Mouse (Mus musculus): ENCODE results near the gene Grap2.

Gene Grap2

DNA sequence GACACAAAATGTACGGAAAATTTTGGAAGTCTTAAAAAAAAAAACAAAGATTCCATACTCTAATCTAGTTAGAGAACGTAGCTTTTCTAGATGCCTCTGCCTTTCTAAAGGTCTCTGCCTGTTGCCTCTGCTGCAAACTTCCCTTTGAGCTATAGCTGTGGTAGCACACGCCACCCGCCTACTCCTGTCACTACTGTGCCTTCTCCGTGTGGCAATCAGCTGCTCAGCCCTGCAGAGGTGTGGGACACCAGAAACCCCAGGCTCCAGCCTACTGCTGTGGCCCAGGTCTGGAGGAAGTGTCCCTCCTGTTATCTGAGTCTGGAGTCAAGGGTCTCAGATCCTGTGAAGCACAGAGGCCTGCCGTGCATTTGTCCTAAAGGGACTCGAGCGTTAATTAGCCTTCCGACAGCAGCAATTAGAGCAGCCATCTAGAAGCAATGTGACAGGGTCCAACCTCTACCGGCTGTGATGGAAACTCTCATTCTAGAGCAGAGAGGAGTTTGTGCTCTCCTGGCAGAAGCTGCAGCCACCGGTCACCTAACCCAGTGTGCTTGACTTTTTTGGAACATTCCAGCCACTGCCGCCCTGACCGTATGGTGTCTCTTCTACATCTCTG is 64.5 kb downstream of the Grap2 start:
- DNase-seq (ENCODE audit: low spot score), result no peak

DNA sequence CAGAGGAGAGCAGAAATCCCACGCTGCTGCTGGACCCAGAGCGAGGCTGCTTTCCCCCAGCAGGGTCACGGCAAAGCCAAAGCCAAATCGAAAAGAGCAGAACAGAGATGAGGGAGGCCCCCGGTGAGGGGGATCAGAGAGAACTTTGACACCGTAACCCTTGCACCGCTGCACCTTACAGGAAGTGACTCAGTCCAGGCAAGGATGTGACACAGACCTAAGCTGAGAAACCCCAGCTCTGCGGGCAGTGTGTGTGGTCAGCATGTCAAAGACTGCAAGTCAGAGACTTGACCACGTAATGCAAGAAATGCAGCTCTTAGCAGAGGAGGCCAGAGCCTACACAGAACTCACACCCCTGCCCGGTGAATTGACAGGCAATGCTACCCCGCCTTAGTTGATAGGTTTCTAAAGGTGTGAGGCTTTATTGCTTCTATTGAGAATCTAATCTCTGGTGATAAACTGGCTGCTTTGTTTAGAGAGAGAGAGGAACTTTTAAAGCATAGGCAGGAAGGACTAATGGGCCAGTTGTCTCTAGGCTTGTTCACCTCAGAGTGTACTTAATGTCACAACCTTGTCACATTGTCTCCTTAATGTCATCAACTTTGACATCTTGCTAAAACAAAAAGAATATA is 66.8 kb downstream of the Grap2 start:
- DNase-seq (ENCODE audit: low spot score), result no peak

DNA sequence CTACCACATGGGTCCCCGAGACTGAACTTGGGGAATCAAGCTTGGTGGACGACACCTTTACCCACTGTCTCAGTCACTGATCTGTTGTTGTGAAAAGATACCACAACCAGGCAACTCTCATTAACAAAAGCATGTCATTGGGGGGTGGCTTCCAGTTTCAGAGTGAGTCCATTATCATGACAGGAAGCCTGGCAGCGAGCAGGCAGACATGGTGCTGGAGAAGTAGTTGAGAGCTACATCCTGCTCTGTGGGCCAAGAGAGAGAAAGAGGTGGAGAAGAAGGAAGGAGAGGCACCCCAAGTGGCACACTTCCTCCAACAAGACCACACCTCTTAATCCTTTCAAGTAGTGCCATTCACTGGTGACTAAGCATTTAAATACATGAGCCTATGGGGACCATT is 67.5 kb downstream of the Grap2 start:
- no peak for DNase-seq (ENCODE audit: low spot score)

DNA sequence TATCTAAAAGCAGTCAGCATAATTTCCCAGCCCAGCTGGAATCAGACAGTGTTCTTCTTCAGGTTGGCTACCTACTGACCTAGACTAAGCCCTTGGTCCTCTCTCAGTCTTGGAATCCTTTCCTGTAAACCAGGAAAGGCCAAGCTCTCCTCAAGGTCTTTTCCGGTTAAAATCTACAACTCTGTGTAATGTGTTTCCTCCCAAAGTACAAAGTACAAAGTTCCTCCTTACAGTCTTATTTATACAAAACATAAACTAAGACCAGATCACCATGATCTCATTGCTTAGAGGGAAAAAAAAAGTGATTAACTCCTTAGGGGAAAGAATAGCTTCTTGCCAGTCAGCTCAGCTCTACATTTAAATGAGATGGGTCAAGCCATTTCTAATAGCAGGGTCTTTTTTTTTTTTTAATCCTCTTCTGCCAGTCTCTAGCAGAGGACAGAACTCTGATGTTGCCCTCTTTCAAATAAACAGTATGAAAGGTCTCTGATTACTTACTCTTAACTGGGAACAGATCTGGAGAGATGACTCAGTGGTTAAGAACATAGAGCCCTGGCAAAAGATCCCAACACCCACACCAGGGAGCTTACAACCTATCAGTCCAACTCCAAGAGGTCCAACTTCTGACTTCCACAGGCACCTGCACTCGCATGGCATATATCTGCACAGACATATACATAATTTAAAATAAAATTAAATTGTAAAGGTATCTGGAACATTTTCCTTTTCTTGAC is 69.5 kb downstream of the Grap2 start:
- DNase-seq (ENCODE audit: low spot score), result no peak

DNA sequence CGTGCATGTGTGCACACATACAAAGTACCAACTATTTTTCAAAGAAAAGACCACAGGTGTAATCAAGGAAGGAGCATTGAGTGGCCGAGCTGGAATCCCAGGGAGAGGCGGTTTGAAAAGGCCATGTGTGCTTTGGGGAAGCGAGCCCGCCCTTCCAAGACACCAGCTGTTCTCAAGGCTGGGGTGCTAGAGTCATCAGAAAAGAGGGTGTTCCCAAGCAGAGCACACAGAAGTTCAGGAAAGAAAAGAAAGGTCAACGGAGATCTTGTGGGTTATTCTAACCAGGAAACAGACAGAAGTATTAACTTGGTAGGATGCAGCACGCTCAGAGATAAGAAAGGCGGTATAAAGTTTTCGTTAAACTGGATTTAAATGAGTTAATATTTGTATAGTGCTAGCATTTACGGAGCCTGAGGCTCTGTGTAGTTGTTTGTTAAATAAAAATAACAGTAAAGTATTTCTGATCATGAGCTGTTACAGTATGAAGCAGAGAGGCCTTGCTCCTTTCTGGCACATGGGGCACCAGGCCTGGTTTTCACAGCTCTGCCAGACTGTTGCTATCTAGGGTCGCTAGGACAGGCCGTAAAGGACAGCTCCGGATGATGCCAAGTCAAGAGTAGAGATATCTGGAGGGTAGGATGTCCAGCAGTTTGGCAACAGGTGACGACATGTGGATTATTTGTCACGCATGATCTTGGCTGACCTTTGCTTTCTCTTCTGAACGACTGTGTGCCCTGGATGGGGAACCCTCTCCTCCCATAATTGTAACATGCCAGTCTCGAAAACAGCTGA is 72.8 kb downstream of the Grap2 start:
- DNase-seq (ENCODE audit: low spot score), result no peak

DNA sequence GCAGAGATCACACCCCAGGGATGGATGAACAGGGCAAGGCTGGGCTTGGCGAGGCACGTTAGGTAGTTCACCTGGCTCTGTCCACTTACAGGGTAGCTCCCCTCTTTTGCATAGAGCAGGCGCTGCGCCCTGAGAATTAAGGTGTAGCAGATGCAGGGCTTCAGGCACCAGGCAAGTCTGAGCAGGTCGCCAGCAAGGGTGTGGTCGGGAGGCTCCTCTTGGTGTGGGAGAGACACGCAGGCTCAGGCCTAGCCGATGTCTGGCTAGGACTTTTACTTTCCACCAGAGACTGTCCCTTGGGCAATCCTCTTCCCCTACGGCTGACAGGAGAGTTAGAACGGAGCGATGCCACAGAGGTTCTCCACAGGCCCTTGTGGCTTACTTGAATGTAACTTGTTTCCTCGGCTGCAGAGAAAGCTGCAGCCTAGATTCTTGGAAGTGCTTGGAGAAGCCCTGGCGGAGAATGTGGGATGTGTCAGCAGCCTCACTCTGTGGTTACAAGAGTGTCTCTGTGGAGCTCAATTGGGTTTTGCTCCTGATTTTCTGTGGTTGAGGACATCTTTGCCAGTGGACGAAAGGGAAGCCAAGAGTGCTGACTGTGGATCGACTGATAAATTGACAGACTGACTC is 76.7 kb downstream of the Grap2 start:
- no peak for DNase-seq (ENCODE audit: low spot score)

DNA sequence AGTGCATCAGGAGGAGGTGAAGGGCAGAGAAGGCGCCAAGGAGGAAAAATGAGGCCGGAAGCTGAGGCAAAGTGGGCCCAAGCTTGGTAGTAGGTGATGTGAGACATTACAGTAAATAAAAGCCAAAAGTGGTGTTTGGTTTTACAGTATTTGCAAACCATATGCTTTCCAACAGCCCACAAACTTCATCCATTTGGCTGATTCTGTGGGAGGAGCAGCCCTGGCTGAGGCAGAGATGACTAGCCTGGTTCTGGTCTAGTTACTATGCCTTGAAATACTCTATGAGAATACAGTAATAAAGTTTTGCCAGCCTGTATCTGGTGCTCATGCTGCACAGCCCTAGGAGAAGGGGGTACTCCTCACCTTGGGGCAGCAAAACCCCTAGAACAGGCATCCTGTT is 78.0 kb downstream of the Grap2 start:
- no peak for DNase-seq (ENCODE audit: low spot score)

DNA sequence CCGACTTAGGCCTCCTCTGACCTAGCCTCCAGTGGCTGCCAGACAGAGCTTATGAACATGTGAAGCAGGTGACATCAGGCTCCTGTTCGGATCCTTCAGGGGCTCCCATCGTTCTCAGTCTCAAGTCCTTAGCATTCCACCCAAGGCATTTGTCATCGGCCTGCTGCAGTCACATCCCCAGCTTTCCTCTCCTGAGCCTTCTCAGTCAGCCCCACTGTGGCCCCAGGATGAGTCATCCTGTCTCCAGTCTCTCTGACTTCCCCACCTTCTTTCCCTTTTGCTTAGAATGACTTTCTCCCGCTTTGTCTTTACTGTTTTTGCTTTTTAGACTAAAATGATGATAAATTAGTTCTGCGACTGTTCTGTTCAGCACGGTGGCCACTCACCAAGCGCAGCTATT is 81.5 kb downstream of the Grap2 start:
- DNase-seq (ENCODE audit: low spot score), result no peak

DNA sequence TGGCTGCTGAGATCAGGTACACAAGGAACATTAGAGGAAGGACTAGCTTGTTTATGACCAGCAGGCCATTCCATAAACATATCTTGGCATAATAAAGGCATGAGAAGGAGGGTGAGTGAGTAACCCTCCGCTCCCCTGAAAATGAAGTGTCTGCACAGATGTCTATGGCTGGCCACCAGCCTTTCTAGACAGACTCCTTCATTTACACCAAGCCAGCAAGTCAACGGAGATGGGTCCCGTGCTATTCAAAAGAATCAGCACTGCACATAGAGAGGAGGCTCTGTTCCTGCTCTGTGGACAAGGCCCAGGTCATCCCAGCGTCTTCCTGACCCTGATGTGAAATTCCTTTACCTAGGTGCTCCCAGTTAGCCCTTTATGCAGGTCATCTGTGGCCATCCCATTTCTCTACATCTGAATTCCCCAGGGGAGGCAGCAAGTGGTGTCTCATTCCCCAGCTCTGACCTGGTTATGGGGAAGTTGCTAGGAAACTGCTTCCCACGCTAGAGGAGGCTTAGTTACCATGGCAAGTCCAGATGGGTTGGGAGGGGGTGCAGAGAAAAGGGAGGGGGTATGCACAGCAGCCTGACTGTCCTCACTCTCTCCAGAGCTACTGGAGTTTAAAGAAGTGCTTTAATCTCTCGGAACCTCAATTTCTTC is 86.5 kb downstream of the Grap2 start:
- DNase-seq (ENCODE audit: low spot score), result no peak

DNA sequence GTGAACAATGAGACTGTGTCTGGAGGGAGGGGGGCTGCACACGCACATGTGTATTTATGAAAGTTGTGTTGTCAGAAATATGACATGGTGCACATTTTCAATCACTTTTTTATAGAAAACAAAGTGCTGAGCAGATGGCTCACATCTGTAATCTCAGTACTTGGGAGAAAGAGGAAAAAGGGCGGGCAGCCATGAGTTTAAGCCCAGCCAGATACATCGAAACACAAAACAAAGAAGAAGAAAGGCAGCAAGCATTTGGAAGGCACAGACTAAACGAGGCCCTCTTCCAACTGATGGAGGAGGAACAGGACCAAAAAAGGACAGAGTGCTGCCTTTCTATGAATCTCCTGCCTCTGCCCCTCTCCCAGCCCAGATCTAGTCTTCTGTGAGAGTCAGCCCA is 88.6 kb downstream of the Grap2 start:
- no peak for DNase-seq (ENCODE audit: low spot score)

DNA sequence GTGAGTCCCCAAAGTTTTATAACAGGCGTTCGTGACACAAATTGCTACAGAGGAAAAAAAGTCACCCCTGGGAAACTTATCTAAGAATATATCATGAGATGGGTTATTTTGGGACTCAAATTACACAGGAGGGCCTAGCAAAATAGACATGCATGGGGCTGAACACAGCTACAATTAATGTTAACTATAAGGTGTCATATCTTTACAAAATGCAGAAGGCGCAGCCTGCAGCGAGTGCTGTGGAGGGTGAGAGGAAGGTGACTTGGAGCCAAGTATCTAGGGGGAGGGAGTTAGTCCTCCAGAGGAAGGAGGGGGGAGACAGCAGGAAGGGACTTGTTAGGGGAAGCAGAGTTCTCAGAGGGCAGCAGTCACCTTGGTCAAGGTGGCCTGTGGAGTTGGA is 92.0 kb downstream of the Grap2 start:
- no peak for DNase-seq (ENCODE audit: low spot score)

DNA sequence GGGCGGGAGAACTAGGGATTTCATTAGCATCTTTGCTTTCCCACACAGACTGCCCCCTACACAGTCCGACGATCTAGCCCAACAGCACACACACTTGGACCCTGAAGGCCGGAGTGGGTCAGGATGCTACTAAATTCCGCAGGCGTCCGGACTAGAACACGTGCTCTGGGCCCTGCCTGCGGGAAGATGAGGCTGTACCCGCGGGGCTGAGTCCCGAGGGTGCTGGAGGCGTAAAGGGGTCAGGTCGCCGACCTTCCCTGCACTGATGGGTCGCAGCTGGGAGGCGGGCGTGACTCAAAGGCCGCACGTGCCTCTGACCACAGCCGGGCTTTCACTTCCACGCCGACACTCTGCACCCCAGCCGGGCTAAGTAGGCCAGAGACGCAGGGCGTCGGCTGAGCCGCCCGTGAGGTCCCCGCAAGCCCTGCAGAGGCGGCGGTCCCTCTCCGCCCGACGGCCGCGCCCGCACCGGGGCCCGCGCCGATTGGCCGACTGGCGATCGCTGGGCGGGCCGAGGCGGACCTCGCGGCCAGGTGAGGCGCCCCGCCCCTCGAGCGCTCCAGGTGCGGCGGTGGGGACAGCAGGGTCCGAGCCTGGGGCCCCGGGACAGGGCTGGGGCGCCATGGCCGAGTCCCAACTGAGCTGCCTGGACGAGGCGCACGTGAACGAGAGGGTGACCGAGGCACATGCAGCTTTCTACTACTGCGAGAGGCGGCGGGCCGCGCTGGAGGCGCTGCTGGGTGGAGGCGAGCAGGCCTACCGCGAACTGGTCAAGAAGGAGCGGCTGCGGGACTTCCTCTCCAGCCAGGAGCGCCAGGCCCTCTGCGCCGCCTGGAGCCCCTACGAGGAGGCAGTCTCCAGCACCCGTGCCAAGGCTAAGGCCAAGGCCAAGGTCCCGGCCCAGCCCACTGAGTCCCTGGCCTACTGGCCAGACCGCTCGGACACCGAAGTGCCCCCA is 99.2 kb downstream of the Grap2 start, which contains the start of gene Fam83f:
TSS of gene Fam83f (plus strand) at position 553 of the 958 bp plus-strand sequence.
- no peak for DNase-seq (ENCODE audit: low spot score)

DNA sequence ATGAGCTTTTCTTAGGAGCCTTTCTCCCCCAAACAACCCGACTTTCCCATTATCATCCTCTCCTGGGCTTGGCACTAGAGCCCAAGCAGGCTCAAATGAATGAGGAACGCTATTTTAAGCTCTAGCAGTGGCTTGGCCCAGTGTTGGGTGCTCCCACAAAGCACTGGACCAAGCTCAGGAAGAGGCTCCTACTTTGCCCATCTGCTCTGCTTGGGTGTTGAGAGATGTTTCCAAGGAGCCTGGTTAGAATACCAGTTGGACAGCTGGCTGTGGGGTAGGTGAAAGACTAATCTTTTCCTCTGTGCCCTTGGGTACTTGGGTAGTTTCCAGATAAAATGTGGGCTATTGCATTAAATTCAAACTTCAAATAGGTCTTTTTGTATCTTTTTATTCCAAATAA is 100.4 kb downstream of the Grap2 start:
- DNase-seq (ENCODE audit: low spot score), result no peak

DNA sequence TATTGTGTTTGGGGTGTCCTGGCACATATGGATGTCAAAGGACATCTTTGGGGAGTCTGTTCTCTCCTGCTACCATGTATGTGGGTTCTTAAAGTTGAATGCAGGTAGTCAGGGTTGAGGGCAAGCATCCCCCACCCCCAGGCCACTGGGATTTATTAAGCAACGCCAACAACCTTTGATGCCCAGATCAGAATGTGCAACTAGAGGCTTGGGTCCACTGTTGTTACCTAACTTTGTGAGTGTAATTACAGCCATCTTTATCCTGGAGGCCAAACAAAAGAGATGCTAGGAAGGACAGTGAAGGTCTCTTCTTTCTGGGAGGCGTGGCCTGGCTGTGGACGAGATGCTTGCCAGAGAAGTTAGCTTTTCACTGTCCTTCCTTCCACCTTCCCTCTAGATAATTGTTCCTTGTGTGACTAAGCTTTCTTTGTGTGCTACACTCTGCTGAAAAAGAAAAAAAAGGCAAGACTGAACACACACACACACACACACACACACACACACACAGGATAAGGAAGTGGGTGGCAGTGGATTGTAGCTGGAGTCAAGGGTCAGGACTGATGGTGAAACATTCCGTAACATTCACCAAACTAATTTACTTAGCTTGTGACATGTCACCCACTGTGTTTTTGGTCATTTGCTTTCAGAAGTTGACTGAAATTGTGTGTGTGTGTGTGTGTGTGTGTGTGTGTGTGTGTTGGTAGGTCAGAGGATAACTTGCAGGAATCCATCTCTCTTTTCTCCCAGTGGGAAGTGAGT is 101.1 kb downstream of the Grap2 start:
- DNase-seq (ENCODE audit: low spot score), result no peak

DNA sequence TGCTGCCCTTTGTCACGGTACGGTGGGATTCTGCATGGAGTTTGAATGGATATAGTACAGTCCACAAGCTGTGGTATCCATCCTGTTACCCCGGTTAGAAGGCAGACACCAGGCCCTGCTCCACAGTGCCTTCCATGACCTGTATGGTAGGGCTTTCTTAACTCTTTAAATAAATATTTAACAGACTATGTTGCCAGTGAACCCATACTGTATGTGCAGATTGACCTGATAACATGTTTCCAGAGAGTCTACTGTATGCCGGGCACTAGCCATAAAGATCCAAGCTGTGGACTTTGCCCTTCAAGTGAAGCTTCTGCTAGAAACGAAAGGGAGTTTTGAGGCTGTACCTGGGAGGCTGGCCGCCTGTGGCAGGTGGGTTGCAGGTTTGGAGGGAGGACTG is 102.3 kb downstream of the Grap2 start:
- DNase-seq (ENCODE audit: low spot score), result no peak

DNA sequence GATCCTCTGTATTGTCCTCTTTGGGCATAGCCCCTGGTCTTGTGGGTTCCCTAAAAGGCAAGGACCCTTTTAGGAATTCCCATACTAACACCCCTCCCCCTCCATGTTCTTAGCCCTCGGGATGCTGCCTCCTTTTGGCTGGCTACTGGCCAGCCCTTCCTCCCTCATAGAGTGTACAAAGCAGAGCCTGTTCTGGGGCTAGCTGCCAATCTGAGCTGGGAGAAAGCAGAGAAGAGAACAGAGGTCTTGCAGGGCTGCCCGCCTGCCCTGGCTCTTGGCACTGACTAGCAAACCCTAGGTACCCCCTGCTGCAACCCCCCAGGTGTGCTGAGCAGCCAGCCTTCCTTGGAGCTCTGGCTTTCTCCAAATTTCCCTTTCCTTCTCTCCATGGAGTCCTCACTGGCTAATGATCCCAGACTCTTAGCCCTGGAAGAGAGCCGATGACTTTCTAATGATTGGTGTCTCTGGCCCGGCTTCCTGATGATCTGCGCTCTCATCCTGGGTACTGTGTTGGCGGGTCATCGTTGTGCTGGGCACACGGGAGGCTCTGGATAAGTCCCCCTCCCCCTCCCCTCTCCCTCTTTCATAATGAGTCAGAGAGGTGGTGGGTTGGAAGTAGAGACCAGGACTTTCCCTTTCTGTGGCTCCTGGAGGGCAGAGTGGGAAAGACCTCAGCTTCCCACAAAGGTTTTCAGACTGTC is 107.3 kb downstream of the Grap2 start:
- DNase-seq (ENCODE audit: low spot score), result no peak

DNA sequence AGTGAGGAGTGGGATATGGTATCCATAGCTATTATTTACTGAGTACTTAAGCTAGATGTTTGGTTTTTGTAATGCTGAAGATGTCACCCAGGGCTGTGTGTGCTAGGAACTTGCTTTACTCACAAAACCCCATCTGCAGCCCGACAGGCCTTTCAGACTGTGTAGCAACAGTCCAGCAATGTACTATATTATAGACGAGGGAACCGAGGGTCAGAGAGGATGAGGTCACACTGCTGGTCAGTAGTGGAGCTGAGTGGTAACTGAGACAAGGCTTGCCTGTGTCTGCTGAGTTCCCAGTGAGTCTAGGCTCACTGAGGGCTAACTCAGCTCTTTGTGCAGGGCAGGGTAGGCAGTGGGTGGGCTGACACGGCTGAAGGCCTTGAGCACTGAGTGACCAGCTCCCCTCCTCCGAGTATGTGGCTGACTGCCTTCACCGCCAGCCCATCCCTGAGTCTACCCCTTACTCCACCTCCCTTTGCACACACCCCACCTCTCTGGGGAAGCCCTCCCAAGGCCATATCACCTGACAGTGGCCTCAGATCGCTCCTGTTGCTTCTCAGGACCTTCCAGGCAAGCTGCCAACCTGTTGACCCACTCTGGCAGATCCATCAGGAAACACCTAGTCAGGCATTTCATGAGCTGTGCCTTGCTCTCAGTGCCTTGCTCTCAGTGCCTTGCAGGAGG is 108.1 kb downstream of the Grap2 start:
- DNase-seq (ENCODE audit: low spot score), result no peak

DNA sequence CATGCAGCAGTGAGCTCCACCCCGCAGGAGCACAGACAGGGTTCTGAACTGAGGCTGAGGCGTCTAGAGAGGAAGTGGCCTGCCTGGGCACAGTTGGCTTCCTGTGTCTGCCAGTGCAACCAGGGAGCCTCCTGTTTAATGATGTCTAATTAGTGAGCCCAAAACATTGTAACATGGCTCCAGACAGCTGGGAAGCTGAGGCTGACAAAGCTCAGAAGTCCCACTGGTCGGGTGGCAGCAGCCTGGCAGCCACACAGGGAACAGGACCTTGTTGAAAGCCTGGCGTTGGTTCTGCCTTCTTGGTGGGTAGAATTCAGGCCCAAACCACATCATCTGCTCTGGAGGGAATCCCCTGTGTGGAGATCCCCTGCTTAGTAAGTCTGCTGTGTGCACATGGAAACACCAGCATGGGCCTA is 109.1 kb downstream of the Grap2 start:
- no peak for DNase-seq (ENCODE audit: low spot score)

DNA sequence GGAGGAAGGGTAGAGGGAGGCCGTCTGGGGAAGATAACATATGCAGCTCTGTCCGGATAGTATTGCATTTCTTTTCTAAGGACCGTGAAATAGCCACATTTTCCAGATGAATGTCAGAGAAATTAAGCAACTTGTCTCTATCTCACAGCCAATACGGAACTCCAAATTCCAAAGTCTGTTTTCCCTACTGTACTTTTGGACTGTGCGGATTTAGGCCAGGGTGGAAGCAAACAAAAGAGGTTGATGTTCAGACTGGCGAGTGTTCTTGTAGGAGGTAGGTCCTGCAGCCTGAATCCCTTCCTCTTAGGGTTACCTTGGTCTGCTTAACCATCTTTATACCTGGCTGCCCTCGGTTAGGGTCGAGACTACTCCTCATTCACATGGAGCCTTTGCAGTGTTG is 109.9 kb downstream of the Grap2 start:
- DNase-seq (ENCODE audit: low spot score), result no peak

Measured in urinary bladder, postnatal 10 days (tissue).